Mouse (Mus musculus) cerebellum, postnatal 10 days (tissue): ENCODE measurements around the gene Nav2.

Experiments used
- DNase-seq, 2 experiments: peaks; one replicate each; pipeline ENCODE4 v3.0.0; 2021; ENCODE audit warnings: mixed read lengths in 2 of 2

Gene Nav2

DNA sequence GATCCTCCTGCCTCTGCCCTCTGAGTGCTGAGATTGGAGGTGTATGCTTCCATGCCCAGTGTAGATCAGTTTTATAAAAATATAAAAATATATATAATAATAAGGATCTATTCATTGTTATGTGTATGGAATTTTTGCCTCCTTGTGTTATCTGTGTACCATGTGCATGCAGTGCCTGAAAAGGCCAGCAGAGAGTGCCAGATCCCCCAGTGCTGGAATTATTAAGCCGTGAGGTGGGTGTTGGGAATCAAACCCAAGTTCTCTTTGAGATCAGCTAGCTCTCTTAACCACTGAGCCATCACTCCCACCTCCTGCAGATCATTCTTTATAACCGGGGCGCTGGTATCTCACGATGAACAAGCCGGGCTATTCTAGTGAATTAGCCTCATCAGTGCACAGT, 346.5 kb downstream of the Nav2 start:
- DNase-seq, result peak; percentile 42 to 58

DNA sequence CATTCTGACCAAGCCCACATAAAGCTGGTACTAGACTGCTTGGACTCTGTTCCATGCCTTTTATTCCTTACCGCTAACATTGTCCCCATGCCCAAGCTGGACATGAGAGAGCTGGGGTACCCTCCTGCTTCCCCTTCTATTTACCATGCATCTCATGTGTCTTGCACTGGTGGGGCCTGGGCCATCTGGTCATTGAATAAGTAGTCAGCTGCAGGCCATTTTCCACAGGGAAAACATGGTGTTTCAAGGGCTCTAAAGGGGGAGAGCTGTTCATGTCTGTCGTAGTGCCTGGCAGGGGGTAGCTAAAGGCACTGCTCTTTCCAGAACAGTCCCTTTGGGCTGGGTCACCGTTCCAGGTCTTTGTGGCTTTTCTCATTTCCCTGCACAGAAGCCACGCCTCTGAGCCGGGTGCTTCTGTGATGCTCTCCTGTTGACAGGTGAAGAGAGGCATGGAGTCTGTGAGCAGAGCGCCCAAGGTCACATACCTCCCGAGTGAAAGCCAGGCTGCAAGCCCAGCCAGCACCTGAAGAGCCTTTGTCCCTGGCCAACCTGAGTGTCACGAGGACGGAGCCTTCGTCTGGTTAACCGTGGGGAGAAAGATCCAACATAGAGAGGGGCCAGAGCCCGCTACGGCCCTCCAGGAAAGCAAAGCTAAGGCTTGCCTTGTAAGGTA, 348.9 kb downstream of the Nav2 start:
- peak in 1 of 2 experiments; percentile 53 for DNase-seq

GRCm38 (mm10) chr7:49258088-49258487, 349.6 kb downstream of the Nav2 start:
- DNase-seq, result peak in 1 of 2 experiments; percentile 27

- peak; percentile 87 to 91 for DNase-seq
These were observed 353.5 kb downstream of the Nav2 start for GRCm38 (mm10) chr7:49261941-49262511.

GRCm38 (mm10) chr7:49266422-49266821, 357.9 kb downstream of the Nav2 start:
- DNase-seq, result peak; percentile 89 to 93

DNA sequence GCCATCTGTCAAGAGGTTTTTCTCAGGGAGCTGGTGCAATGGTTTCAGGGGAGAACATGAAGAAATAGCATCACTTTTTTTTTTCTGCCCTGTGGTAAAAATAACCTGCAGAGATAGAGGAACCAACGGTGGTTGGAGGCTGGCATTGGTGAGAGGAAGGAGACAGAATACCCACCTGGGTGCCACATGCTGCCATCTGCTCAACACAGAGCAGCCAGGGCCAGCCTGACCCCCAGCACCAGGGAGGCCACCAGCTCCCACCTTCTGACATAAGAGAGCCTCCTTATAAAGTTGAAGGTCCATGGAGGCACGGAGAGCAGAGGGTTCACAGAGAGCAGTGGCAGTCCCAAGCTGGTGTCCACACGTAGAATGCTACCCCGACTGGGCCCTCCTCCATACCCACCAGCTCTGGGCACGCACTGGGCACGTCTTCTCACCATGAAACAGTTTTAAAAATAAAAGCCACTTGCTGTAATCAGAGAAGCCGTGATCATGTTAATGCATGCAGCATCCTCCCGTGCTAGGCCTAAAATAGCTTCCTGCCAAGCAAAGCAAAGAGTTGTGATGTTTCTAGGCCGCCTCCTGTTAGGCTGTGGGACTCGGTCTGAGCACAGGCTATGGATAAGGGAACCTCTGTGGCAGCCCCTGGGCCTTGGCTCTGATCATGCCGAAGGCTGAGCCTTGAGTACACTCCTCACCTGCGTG, 359.3 kb downstream of the Nav2 start:
- peak in 1 of 2 experiments; percentile 68 for DNase-seq

DNA sequence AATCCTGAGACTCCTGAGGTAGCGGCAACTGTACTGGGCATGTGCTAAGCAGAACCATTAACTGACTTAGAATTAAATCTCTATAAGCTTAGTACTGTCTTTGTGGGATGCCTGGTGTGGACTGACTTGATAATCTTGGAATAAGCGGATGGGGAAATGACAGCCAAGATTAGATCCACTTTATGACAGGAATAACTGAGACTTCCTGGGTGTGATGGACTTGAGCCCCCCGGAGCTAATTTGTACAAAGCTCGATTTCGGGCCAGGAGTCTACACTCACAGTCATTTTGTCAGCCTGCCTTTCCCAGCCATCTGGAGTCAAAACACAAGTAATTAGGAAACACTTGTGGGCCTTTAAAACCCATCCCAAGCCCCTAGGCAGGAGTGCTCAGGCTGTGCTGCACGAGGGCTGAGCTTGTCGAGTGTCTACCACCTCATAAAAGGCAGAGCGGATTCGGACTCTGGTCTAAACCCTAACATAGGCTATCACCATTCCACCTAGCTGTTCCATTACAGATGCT, 359.9 kb downstream of the Nav2 start:
- peak in 1 of 2 experiments; percentile 46 for DNase-seq

- DNase-seq, result no peak
These were observed 362.3 kb downstream of the Nav2 start for GRCm38 (mm10) chr7:49270855-49271254.

DNA sequence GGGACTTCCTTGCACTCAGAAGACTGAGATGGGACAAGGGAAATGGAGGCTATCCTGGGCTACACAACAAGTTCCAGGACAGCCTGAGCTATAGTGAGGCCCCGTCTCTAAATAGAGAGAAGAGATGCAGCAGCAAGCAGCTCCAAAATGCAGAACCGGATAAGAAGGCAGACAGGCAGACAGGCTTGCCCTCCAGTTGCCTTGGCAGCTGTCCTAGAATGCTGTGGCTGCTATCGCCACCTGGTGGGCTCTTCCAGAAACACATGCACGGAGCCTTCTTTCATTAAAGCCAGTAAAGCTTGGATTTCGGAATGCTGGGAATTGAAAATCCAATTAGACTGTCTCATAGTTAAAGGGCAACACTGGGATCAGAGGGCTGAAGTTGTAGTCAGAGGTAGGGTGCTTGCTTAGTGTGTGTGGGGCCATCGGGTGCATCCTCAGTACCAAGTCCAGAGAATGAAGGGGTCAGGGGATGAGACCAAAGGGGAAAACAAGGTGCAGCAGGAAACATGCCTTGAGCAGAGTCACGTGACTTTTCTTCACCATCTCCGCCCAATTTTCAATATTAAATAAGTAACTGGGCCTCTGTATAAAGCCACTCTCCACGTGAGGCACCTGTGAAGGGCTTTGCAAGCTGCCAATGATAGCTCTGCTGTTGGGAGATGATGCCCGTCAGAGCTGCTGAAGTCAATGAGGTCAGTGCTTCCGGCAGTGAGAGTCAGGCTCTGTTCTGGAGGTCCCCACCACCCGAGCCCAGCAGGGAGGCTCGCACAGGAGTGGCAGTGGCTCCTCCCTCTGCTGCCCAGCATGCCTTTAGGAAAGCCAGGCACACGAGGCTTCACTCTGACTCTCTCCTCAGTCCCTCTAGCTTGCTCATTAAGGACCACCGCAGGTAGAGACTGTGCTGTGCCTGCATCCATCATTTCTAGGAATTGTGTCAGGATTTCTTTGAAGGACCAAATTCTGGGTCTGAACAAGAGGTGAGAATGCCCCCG, 364.2 kb downstream of the Nav2 start:
- peak; percentile 89 to 92 for DNase-seq

DNA sequence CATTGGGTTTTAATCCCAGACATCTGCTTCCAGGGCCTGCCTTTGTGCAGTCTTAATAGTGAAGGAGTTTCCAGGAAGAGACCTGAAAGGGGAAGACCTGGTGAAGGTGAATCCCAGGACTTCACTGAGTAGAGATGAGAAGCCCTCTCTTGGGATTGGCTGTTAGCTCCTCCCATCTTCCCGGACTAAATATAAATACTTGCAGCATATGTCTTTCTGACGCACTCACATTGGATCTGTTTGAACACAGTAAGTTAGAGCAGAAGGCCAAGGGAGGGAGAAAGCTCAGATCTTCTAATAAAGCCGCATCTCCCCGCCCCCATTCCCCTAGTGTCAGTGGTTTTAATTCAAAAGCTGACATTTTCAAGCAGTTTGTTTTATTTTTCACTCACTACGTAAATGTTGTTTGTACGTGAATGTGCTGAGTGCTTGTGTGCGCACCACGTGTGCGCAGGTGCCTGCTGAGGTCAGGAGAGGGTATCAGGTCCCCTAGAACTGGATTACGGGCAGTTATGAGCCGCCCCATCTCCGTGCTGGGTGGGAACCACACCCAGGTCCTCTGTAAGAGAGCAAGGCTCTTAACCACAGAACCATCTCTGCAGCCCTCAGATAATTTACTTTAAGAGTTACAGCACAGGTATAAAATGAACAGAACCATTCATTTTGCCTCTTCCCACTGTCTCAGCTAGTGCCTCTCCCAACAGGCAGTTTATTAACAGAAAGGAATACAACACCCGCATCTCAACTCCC, 365.6 kb downstream of the Nav2 start:
- peak in 1 of 2 experiments; percentile 10 for DNase-seq

DNA sequence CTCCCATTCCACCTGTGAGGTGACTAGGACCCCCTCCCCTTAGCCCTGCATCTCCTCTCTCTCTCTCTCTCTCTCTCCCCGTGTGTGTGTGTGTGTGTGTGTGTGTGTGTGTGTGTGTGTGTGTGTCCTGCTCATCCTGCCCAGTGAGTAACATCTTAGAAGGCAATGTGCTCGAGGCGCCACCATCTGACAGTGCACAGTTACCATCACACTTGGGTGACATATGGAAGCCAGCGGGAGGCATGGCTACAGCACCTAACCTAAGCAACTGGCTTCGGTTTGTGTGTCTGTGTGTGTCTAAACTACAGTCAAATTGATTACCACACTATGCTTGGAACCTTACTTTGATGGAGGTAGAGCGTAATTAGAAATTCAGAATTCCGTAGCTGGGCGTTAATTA, 366.2 kb downstream of the Nav2 start:
- peak in 1 of 2 experiments; percentile 66 for DNase-seq

DNA sequence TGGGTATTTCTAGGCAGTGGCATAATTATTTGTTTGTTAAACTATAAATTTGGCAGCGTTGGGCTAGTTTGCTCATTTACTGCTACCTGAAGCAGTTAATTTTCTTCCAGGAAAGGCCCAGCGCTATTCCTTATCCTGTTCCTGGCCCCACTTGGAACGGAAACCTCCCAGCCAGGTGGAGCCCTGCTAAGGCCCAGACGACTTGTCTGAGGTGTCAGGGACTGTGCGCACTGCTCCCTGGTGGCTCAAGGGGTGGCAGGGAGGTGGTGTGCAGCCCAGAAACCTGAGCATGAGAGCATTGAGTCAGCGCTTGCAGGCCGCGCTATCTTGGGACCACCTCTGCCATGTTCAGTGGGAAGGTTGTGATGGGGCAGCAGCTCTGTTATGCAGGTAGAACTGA, 367.6 kb downstream of the Nav2 start:
- no peak for DNase-seq

- DNase-seq, result no peak
These were observed 369.2 kb downstream of the Nav2 start for GRCm38 (mm10) chr7:49277685-49278084.

GRCm38 (mm10) chr7:49278531-49278930, 370.0 kb downstream of the Nav2 start:
- no peak for DNase-seq

DNA sequence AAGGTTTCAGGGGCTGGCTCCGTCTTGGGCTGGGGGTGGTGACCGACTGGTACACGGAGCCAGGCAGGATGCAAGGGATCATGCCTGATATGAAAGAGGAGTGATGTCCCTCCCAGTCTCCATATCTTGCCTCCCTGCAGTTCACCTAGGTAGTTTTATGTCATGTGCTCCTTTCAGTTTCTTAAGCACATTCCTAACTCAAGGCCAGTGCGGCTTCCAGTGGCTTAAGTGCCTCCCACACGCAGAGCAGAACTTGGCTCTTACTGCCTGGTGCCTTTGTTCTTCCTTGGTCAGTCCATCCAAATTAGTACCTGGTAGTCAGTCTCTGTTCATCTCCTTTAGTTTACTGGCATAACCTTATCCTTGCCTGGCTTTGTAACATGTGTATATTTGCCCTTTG, 371.9 kb downstream of the Nav2 start:
- DNase-seq, result no peak

DNA sequence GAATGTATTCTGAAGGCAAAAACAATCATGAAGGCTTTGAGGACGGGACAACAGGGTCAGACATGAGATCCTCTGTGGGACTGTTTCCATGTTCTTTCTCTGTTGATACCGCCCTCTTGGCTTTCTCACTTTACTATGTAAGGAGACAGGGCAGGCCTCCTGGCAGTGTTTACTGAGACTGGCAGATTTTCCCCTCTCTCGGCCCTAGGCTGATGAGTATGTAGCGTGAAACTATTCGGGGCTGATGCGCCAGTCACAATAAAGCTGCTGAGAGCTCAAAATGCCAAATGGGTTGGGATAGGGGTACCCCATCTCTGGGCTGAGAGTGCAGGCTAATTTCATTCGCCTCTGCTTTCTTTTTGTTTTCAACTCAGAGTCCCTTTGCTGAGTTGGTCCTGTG, 373.9 kb downstream of the Nav2 start:
- no peak for DNase-seq

DNA sequence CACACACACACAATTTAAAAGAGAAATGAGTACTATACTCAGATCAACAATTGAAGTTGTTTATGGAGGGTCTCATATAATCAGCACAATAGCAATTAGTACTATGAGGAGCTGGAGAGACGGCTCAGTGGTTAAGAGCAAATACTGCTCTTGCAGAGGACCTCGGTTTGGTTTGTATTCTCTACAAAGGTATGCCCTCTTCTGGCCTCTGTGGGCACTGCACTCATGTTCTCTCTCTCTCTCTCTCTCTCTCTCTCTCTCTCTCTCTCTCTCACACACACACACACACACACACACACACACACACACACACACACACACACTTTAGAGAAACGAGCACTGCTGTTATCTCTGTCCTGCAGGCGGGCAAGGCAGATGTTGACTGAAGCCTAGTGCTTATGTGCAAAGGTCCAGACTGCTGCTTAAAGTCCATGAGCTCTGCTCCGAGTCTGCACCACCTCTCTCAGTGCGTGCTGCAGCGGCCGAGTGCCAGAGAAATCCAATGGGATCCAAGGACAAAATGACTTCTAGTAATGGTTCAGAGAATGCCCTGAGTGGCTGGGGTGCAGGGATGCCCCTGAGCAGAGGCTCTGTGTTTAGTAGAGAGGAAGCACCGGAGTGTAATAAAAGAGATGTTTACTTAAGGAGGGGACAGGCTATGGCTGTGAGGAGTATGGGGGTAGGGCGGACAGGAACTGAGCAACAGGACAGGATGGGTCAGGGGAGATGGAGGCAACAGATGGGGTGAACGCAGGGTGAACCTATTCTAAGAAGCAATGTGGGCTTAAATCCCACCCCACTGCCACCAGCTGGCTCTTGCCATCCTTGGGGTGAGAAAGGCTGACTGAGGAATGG, 375.2 kb downstream of the Nav2 start:
- DNase-seq, result no peak

- DNase-seq, result no peak
These were observed 379.7 kb downstream of the Nav2 start for GRCm38 (mm10) chr7:49288186-49288585.

DNA sequence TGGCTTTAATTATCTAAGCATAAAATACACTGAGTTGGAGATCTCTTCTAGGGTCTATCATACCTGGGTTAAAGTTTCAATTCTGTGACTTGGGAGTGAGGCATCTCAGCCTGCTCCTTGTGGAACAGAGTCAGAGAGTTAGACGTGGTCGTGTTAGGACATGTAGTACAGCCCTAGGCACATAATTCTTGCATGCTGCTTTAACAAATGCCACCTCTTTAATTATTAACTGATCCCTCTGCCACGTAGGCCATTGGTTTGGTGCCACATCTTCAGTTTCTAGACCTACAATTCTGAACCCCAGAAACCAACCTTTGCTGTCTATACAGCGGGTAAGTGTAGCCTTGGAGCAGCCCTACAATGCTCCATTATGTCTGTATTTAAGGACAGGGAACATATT, 381.8 kb downstream of the Nav2 start:
- no peak for DNase-seq

DNA sequence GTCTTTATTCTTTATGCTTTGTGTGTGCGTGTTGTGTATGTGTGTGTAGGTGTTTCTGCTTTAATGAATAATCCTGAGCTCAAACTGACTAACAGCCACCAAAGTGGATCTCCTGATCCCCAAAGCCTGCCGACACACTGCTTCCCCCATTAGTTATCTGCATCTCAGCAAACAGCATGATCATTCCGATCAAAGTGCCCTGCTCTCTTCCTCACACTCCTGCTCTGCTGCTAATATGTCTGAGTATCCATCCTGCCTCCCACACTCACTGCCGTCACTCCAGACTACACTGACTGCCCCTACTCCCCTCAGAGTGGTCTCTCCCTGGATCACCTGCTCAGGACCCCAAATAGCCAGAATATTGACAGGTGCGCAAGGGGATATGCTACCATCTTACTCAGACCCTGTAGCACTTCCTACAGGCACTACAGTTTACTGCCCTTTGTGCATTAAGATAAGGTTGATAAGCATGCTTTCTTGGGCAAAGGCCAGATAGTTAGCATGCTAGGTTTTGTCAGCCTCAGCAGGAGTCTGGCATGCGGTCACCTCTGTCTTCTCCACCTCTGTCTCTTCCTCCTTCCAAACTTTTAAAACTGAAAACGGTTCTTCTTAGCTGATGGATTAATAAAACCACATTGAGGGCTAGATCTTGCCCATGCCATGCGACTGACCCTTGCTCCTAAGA, 382.8 kb downstream of the Nav2 start:
- no peak for DNase-seq
